Comparison of ENCODE assay signal across 8 mouse cellular contexts in the genomic region with DNA sequence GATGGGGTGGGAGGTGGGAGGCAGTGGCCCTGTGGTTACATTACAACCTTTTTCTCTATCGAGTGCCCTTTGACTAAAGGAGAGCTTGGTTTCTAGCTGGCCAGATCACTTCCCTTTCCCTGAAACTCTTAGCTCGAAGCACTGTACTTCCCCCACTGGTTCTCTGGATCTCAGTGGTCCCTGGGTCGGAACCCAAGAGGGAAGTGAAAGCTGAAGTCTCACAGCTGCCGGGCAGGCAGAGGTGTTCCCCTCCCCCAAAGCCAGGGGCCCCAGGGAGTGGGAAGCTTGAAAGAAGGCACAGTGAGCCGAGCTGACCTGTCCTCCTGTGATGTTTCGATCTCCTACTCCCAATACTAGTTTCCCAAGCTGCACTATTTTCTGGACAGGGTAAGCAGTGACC. TPM values are rescaled to one million over a fixed set of nuclear protein-coding genes. Genes with fewer than 3 reads are reported as not detected.
DNase-seq lines count a peak whose midpoint lies in the region; ATAC-seq and TF ChIP-seq lines count a peak whose summit lies in the region.

No protein-coding gene starts in this region.

- no peak overlapping the region for H3K9ac ChIP-seq in liver, embryonic 13.5 days

- no peak for TF ChIP-seq CTCF in lung, adult 2 months (IDR thresholded peaks at IDR 0.05; ENCODE audit: insufficient read depth, low read length)

- no peak for TF ChIP-seq POLR2A in lung, adult 2 months (IDR thresholded peaks at IDR 0.05; ENCODE audit: borderline replicate concordance, extremely low read depth, low read depth, low read length)

- H3K4me3 ChIP-seq in lung, adult 2 months (replicated peaks; ENCODE audit: extremely low read depth, low read depth, low read length), result no peak overlapping the region
- no peak overlapping the region for H3K4me3 ChIP-seq in liver, embryonic 13.5 days (replicated peaks)

- peaks cover 4% of the 10 kb centered on the region for H3K4me1 ChIP-seq in lung, adult 2 months (ENCODE audit: control insufficient read depth, insufficient read depth, low read length)
- peaks cover 12% of the 10 kb centered on the region for H3K4me1 ChIP-seq in liver, embryonic 13.5 days (replicated peaks)

- H3K4me2 ChIP-seq in liver, embryonic 13.5 days, result 0 out of 2 replicates have a peak overlapping the region, but pooled peaks have one; percentile 1

- peak; percentile 13 to 28 for DNase-seq in cerebellum, postnatal 10 days
- DNase-seq in cerebellum, adult 11-12 months, result no peak
- DNase-seq in lung, adult 18-20 months, result peak; percentile 37 to 47
- DNase-seq in lung, adult 2 months, result no peak
- DNase-seq in liver, embryonic 13.5 days, result no peak
- DNase-seq in spleen, postnatal 14 days (ENCODE audit: low spot score in 2 of 2), result peak; percentile 15 to 56
- DNase-seq in cerebellum, adult 18-20 months, result no peak
- DNase-seq in adrenal gland, adult 2 months, result no peak

- no peak for ATAC-seq in liver, embryonic 13.5 days (ENCODE audit: low read depth)

- H3K27me3 ChIP-seq in liver, embryonic 13.5 days, result no peaks in the 10 kb centered on the region

- WGBS in lung, adult 2 months, result 20% methylated on average over 6 of the region's 6 CpGs
- WGBS in liver, embryonic 13.5 days (ENCODE audit: insufficient replicate concordance), result 8% methylated on average over 6 of the region's 6 CpGs

- no peaks in the 10 kb centered on the region for H3K9me3 ChIP-seq in liver, embryonic 13.5 days (replicated peaks)

- H3K36me3 ChIP-seq in liver, embryonic 13.5 days, result no peaks in the 10 kb centered on the region

- no peak overlapping the region for H3K27ac ChIP-seq in liver, embryonic 13.5 days

RNA-seq across cellular contexts. Expression of a gene that starts 54.0 kb away (rescaled TPM):
- 93.4 and 131 TPM in 2 replicates for polyA plus RNA-seq in lung, adult 2 months (2012; rRNA removed)
- 61.1 and 80.0 TPM in 2 replicates for polyA plus RNA-seq in liver, embryonic 13.5 days (2015; fragmentation: Nextera tagmentation; extraction: Ambion mirVana)
- total RNA-seq in adrenal gland, adult 2 months (2021), result 100 to 1,000 TPM; 205 to 282 TPM
- 124 and 127 TPM in 2 replicates for polyA plus RNA-seq in adrenal gland, adult 2 months (2012; rRNA removed)

Comparison
In these comparisons a context has a peak if more than half of its experiments do, and no peak if none do; other contexts are left out.
1. DNase-seq: peak in cerebellum, postnatal 10 days (2 of 2), lung, adult 18-20 months (2 of 2) and spleen, postnatal 14 days (2 of 2); none in cerebellum, adult 11-12 months (single experiment), lung, adult 2 months (single experiment), liver, embryonic 13.5 days (single experiment), cerebellum, adult 18-20 months (0 of 2) and adrenal gland, adult 2 months (single experiment).